Mouse (Mus musculus) small intestine, adult 2 months (tissue): ENCODE measurements around the gene Uaca.

Experiments
- CTCF ChIP-seq: fragments of 200-500 bp; IDR thresholded peaks from 2 replicates; pipeline ENCODE4 v1.5.1; 2012; ENCODE audit warnings: low read depth, mild to moderate bottlenecking, control low read depth, inconsistent platforms, low read length, moderate library complexity, mixed read lengths; ENCODE audit not compliant: insufficient replicate concordance, insufficient read length; ENCODE audit errors: extremely low read depth
- POLR2A ChIP-seq: fragments of 200-500 bp; IDR thresholded peaks from 2 replicates; pipeline ENCODE4 v1.6.1; 2012; ENCODE audit warnings: low read depth, mild to moderate bottlenecking, control low read depth, inconsistent platforms, low read length, moderate library complexity

DNA sequence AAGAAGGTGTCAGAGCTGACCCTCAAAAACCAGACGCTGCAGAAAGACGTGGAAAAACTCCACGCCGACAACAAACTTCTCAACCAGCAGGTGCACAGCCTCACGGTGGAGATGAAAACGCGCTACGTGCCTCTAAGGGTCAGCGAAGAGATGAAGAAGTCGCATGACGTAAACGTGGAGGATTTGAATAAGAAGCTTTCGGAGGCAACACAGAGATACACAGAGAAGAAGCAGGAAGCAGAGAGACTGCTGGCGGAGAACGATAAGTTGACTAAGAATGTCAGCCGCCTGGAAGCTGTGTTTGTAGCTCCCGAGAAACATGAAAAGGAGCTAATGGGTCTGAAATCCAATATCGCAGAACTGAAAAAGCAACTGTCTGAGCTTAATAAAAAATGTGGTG, 76.1 kb downstream of the Uaca start:
- TF ChIP-seq CTCF = no peak
- no peak for TF ChIP-seq POLR2A
